Mouse (Mus musculus): ENCODE measurements around the gene 9430015G10Rik. TPM values are rescaled to one million over a fixed set of nuclear protein-coding genes. Genes with fewer than 3 reads are reported as not detected.

Gene 9430015G10Rik
- polyA plus RNA-seq, 1 experiment from 2014 or later: 37.6 TPM

DNA sequence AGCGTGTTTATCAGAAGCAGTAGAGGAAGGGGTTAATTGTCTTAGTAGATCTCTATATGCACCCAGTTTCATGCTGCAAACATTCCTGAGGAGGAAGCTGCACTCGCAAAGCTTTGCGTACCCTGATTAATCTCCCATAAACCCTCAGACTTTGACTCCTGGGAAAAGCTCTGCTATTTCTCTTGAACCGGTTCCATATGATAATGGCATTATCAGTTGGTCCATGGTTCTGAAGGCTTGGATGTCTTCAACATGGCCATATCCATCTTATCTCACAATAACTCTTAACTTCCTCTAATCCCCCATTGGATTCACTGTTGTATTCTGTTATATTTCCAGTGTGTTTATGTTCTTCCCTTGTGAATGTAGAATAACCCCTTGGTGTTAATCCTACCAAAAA lies 6.4 kb upstream of the 9430015G10Rik start:
- WGBS: 87% methylated on average over 4 of the region's 4 CpGs
- no peak for ATAC-seq (replicated peaks)
- H3K4me2 ChIP-seq: no peak overlapping the region
- H3K9ac ChIP-seq: no peak overlapping the region
- H3K27me3 ChIP-seq (replicated peaks): no peaks in the 10 kb centered on the region
- no peaks in the 10 kb centered on the region for H3K36me3 ChIP-seq (replicated peaks)
- H3K4me3 ChIP-seq: no peak overlapping the region
- no peaks in the 10 kb centered on the region for H3K4me1 ChIP-seq
- no peaks in the 10 kb centered on the region for H3K9me3 ChIP-seq
- no peak overlapping the region for H3K27ac ChIP-seq

DNA sequence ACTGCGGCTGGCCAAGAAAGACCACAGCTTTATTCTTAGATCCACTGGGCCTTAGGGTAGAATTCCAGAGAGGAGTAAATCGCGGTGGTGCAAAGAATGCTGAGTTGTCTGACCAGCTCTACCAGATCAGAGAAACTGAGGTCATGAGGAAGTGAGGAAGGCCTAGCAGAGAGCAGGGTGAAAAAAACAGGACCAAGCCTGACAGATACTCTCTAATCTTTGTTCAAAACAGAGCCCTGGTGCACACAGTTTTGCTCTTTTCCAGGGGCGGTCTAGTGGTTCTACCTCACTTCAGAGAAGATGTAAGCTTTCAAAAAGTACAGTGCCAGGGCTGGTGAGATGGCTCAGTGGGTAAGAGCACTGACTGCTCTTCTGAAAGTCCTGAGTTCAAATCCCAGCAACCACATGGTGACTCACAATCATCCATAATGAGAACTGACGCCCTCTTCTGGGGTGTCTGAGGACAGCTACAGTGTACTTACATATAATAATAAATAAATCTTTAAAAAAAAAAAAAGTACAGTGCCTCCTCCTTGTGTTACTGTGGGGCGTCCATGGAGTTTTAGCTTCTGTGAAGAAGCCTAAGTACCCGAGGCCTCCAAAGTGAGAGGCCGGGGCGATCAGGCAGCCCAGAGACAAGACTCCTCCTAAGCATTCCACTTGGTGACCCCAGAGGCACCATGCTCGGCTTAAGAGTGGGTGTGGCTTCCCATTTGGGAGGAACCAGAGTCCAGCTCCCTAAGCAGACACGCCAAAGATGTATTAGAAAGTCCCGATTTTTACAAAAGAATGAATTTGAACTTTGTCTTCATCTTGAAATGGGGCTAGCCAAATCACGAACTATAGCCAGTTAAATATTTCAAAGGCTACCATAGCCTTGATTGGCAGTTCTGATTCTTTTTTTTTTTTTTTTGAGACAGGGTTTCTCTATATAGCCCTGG lies 906 bp upstream of the 9430015G10Rik start:
- H3K4me1 ChIP-seq: peaks cover 14% of the 10 kb centered on the region
- peak overlapping the region; percentile 73 for H3K4me2 ChIP-seq
- H3K27ac ChIP-seq: peak overlapping the region; percentile 78
- H3K27me3 ChIP-seq (replicated peaks): no peaks in the 10 kb centered on the region
- 31% methylated on average over 13 of the region's 13 CpGs for WGBS
- H3K4me3 ChIP-seq: peak overlapping the region; percentile 86
- ATAC-seq (replicated peaks): no peak; the same call in 1 of the 2 replicates
- H3K36me3 ChIP-seq (replicated peaks): no peaks in the 10 kb centered on the region
- H3K9ac ChIP-seq: peak overlapping the region; percentile 46
- H3K9me3 ChIP-seq: no peaks in the 10 kb centered on the region

DNA sequence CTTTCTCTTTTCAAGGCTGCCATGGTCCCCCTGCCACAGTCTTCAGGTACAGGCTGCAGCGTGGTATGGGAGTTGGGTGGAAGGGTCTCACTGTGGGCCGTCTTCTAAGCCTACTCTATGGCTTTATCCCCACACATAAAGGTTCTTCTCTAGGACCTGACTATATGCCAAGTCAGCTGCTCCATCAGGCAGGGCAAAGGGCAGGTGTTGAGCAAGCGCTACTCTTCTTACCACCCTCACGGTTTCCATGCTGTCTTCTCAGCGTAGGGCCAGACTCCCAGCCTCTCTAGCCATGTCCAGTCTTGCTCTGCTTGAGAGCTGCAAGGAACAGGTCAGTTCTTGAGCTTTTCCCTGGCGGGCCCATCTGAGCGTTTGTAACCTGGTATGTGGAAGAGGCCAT lies 14.3 kb downstream of the 9430015G10Rik start:
- peaks cover 50% of the 10 kb centered on the region for H3K36me3 ChIP-seq (replicated peaks)

DNA sequence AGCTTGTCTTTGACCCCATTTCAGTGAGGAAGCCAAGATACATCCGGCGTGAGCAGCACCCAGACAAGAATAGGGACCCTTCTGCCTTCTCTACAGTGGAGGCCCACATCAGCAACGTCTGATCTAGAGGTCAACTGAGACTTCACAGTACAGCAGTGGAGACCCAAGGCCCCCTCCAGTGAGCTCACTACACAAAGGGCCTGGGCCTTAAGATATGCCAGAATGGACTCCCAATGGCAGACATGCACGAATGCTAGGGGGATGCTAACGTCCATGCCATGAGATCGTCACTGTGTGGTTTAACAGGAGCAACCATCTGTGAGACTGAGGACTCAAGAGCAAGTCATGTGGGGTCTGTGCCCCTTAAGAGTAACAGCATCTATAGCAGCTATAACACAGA lies 15.6 kb downstream of the 9430015G10Rik start:
- no peak for ATAC-seq (replicated peaks)
- Histone ChIP-seq H3K27ac (no peak overlapping the region), H3K9ac (no peak overlapping the region), H3K36me3 (replicated peaks) (peaks cover 38% of the 10 kb centered on the region), H3K27me3 (replicated peaks) (no peaks in the 10 kb centered on the region), H3K9me3 (no peaks in the 10 kb centered on the region), H3K4me2 (no peak overlapping the region), H3K4me1 (no peaks in the 10 kb centered on the region), H3K4me3 (no peak overlapping the region)
- WGBS: 94% methylated on average over 6 of the region's 6 CpGs

More for the DNA sequence above, 14.3 kb downstream of the 9430015G10Rik start:
- WGBS: 97% methylated on average over 7 of the region's 7 CpGs
- Histone ChIP-seq H3K9me3 (no peaks in the 10 kb centered on the region), H3K4me3 (no peak overlapping the region), H3K27me3 (replicated peaks) (no peaks in the 10 kb centered on the region), H3K9ac (no peak overlapping the region), H3K27ac (no peak overlapping the region), H3K4me2 (no peak overlapping the region), H3K4me1 (no peaks in the 10 kb centered on the region)
- no peak for ATAC-seq (replicated peaks)

DNA sequence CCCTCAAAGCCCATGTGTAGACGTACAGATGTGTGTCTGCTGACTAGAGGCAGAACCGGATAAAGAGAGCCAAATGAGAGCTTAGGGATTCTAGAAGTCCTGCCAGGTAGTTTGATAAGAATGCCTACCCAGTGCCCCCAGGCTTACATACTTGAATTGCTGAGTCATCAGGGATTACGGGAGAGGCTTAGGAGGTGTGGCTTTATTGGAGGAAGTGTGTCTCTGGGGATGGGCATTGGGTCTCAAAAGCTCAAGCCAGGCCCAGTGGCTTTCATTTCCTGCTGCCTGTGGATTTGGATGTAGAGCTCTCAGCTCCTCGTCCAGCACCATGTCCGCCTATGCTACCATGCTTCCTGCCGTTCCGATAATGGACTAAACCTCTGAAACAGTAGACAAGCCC lies 17.1 kb downstream of the 9430015G10Rik start:
- 93% methylated on average over 7 of the region's 7 CpGs for WGBS
- no peak overlapping the region for H3K27ac ChIP-seq
- no peak for ATAC-seq (replicated peaks)
- H3K27me3 ChIP-seq (replicated peaks): no peaks in the 10 kb centered on the region
- H3K4me1 ChIP-seq: no peaks in the 10 kb centered on the region
- H3K9ac ChIP-seq: no peak overlapping the region
- peaks cover 29% of the 10 kb centered on the region for H3K36me3 ChIP-seq (replicated peaks)
- no peak overlapping the region for H3K4me2 ChIP-seq
- no peaks in the 10 kb centered on the region for H3K9me3 ChIP-seq
- H3K4me3 ChIP-seq: no peak overlapping the region

DNA sequence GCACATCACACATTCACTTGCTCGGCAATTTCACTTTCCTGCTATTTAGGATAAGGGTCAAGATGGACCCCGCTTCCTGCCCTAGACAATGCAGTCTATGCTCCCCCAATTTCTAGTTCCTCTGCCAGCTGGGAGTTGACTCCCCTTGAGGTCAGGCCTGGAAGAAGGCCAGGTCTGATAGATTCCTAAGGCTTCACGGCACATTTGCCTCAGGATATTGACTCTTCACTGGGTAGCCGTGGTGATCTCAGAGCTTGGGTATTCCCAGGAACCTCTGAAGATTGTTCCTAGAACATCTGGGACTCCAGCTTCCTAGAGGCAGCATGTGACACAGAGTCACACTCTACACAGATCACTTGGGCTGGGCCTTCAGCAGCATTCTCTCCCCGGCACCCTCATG lies 19.0 kb downstream of the 9430015G10Rik start:
- no peak overlapping the region for H3K4me3 ChIP-seq
- no peak overlapping the region for H3K27ac ChIP-seq
- H3K4me2 ChIP-seq: no peak overlapping the region
- no peak overlapping the region for H3K9ac ChIP-seq
- WGBS: 89% methylated on average over 5 of the region's 5 CpGs
- peaks cover 22% of the 10 kb centered on the region for H3K36me3 ChIP-seq (replicated peaks)
- H3K4me1 ChIP-seq: no peaks in the 10 kb centered on the region
- no peaks in the 10 kb centered on the region for H3K9me3 ChIP-seq
- no peaks in the 10 kb centered on the region for H3K27me3 ChIP-seq (replicated peaks)
- ATAC-seq (replicated peaks): no peak

DNA sequence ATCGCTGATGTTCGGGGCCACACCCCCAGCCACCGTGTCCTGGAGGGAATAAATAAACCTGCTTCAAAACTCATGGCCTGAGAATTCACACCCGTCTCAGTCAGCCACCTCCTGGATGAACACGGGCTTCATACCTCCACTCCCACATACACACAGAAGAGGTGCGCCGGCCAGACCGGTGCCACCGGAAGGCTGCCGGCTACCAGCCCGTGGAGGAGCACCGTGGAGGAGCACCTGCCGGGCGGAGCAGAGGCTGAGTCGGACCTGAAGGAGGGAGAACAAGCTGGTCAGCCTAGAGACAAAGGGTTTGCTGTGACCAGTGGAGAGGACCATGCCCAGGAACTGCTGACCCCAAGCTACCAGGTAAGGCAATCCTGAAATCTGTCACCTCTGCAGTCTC lies 20.7 kb downstream of the 9430015G10Rik start, which contains the start of gene Rnf223:
TSS of gene Rnf223 (plus strand) at position 78 of the 400 bp plus-strand sequence.
- Histone ChIP-seq H3K9ac (no peak within 1 kb of the TSS), H3K27me3 (replicated peaks) (no peaks in the 10 kb centered on the region), H3K4me1 (no peaks in the 10 kb centered on the region), H3K4me2 (no peak within 1 kb of the TSS), H3K4me3 (no peak within 1 kb of the TSS), H3K36me3 (replicated peaks) (peaks cover 10% of the 10 kb centered on the region), H3K9me3 (no peaks in the 10 kb centered on the region), H3K27ac (no peak within 1 kb of the TSS)
- ATAC-seq (replicated peaks): no peak
- WGBS: 89% methylated on average over 15 of the region's 15 CpGs

DNA sequence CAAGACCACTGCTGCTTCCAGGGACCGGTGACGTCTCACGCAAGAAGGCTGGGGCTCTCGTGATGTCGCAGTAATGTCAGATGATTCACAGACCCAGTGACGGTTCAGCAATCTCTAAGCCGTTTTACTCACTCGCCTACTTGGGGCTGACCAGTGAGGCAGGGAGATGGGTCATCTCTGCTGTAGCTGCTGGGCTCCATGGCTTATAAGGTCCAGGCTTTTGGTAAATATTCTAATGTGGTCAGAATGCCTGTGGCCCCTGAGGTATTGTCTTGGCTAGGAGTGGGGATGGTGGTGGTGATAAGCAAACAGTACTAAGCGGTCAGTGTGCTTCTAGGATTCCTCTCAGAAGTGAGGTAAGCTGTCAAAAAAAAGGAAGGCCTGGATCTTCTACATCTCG lies 21.2 kb downstream of the 9430015G10Rik start:
- Histone ChIP-seq H3K4me3 (no peak overlapping the region), H3K4me2 (no peak overlapping the region), H3K27ac (no peak overlapping the region), H3K9ac (no peak overlapping the region), H3K4me1 (no peaks in the 10 kb centered on the region), H3K27me3 (replicated peaks) (no peaks in the 10 kb centered on the region), H3K36me3 (replicated peaks) (peaks cover 5% of the 10 kb centered on the region), H3K9me3 (no peaks in the 10 kb centered on the region)
- no peak for ATAC-seq (replicated peaks)
- WGBS: 84% methylated on average over 10 of the region's 10 CpGs

DNA sequence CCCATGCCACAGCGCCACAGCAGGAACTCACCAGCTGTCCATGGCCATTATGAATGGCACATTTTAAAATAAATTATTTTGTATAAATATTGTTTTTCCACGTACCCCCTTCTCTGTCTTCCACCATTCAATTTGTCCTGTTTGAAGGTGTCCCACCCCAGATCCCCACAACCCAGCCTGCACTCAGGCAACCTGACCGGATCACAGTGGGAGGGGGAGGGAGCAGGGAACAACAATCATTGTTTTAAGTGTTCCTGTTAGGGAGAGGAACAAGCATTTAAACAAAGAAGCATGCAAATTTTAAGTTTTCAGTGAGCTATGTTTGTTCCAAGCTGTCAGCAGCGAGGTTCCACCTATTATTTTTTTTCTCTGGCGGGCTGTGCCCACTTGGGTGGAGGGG lies 23.6 kb downstream of the 9430015G10Rik start:
- 69% methylated on average over 5 of the region's 5 CpGs for WGBS
- H3K4me2 ChIP-seq: no peak overlapping the region
- no peak overlapping the region for H3K4me3 ChIP-seq
- H3K9ac ChIP-seq: no peak overlapping the region
- H3K4me1 ChIP-seq: no peaks in the 10 kb centered on the region
- no peak for ATAC-seq (replicated peaks)
- no peaks in the 10 kb centered on the region for H3K36me3 ChIP-seq (replicated peaks)
- H3K9me3 ChIP-seq: no peaks in the 10 kb centered on the region
- H3K27me3 ChIP-seq (replicated peaks): no peaks in the 10 kb centered on the region
- H3K27ac ChIP-seq: no peak overlapping the region

DNA sequence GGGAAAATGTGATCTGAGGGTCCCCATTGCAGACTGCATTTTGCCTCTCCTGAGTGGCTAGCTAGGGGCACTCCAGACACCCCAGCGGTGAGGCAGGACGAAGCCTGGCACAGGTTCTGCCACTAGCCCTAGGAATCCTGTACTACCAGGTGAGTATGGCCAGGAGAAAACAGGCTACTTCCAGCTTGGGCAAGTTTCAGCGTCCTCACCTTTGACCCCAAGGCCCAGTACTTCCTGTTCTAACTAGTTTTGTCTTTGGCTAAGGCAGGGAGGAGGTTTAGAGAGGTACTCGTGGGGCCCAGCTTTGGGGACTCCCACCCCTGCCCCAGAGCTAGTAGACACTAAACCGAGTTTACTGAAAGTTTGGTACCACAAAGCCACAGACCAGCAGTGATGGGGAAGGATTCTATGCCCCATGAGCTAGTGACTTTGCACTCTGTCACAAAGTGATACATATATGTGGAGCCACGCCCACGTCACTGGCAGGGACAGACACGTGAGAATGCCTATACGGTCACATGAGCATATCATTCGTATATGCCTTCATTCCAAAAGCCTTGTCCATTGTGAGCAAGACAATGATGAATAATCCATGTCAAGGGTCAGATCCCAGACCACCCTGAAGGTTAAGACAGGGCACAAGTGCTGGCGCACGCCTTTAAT lies 24.3 kb downstream of the 9430015G10Rik start:
- H3K27ac ChIP-seq: no peak overlapping the region
- no peaks in the 10 kb centered on the region for H3K4me1 ChIP-seq
- H3K4me2 ChIP-seq: no peak overlapping the region
- H3K27me3 ChIP-seq (replicated peaks): no peaks in the 10 kb centered on the region
- no peaks in the 10 kb centered on the region for H3K9me3 ChIP-seq
- no peak for ATAC-seq (replicated peaks)
- H3K36me3 ChIP-seq (replicated peaks): no peaks in the 10 kb centered on the region
- 83% methylated on average over 12 of the region's 12 CpGs for WGBS
- H3K4me3 ChIP-seq: no peak overlapping the region
- no peak overlapping the region for H3K9ac ChIP-seq

DNA sequence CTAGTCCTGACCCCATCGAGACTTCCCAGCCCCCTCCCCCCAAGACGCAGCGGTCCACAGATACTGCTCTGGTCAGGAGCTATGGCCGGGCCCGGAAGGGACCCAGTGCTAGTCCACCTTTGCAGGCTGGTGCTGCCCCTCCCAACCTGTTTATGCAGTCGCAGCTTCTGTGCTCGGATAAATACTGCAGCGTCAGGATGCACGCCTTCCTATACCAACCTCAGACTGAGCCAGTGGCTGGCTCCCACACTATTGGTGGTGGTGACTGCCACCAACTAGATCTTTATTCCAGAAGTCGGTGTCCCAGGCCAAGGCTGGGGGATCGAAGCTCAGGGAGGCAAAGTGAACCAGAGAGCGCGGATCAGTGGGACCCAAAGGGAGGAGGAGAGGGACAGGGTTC lies 25.3 kb downstream of the 9430015G10Rik start:
- Histone ChIP-seq H3K9me3 (no peaks in the 10 kb centered on the region), H3K27ac (no peak overlapping the region), H3K36me3 (replicated peaks) (no peaks in the 10 kb centered on the region), H3K9ac (no peak overlapping the region), H3K4me1 (no peaks in the 10 kb centered on the region), H3K4me2 (no peak overlapping the region), H3K4me3 (no peak overlapping the region), H3K27me3 (replicated peaks) (no peaks in the 10 kb centered on the region)
- no peak for ATAC-seq (replicated peaks)
- 92% methylated on average over 13 of the region's 13 CpGs for whole genome bisulfite sequencing

DNA sequence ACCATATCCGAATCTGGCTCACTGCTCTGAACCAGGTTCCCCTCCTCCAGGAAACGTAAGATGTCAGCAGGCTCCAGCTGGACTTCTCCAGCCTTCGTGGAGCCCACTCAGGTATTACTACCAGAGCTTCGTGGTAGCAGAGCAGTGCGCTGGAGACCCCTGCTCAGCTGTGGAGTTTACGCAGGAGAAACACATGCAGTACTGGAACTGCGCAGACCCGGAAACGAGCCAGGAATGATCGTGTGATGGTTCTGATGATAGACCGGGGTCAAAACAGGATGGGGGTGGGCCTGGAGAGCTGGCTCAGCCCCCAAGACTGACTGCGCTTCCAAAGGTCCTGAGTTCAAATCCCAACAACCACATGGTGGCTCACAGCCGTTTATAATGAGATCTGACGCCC lies 26.0 kb downstream of the 9430015G10Rik start:
- Histone ChIP-seq H3K4me1 (no peaks in the 10 kb centered on the region), H3K36me3 (replicated peaks) (no peaks in the 10 kb centered on the region), H3K27me3 (replicated peaks) (no peaks in the 10 kb centered on the region), H3K4me3 (no peak overlapping the region), H3K9ac (no peak overlapping the region), H3K27ac (no peak overlapping the region), H3K4me2 (no peak overlapping the region), H3K9me3 (no peaks in the 10 kb centered on the region)
- no peak for ATAC-seq (replicated peaks)
- 96% methylated on average over 14 of the region's 14 CpGs for WGBS

All from midbrain, embryonic 15.5 days (tissue).